Mouse (Mus musculus) small intestine, adult 2 months (tissue): ENCODE measurements around the gene Isg20l2.

ENCODE experiments used
- CTCF ChIP-seq: fragments of 200-500 bp; IDR thresholded peaks from 2 replicates; pipeline ENCODE4 v1.5.1; 2012; ENCODE audit warnings: low read depth, mild to moderate bottlenecking, control low read depth, inconsistent platforms, low read length, moderate library complexity, mixed read lengths; ENCODE audit not compliant: insufficient replicate concordance, insufficient read length; ENCODE audit errors: extremely low read depth
- POLR2A ChIP-seq: fragments of 200-500 bp; IDR thresholded peaks from 2 replicates; pipeline ENCODE4 v1.6.1; 2012; ENCODE audit warnings: low read depth, mild to moderate bottlenecking, control low read depth, inconsistent platforms, low read length, moderate library complexity

- no peak for TF ChIP-seq POLR2A
- no peak for TF ChIP-seq CTCF
These were observed 11.6 kb upstream of the Isg20l2 start for GRCm38 (mm10) chr3:87918551-87918950.
